Mouse (Mus musculus) stomach, postnatal 0 days (tissue): Measurements from ENCODE around the gene Lep. TPM values are rescaled to one million over a fixed set of nuclear protein-coding genes. Genes with fewer than 3 reads are reported as not detected.

Experiments
- ATAC-seq: fragments of 200-750 bp; cut with Nextera tagmentation; 2 replicates; pipeline ENCODE4 v1.8.0; 2017; ENCODE audit not compliant: low FRiP score, low TSS enrichment
- DNase-seq: peaks from one replicate; pipeline ENCODE4 v3.0.0-alpha.2; 2016; ENCODE audit warnings: low spot score
- H3K27ac ChIP-seq: fragments of 300-500 bp; sonication (generic); replicated peaks from 2 replicates; pipeline ENCODE4 v1.5.1; 2014; ENCODE audit warnings: mild to moderate bottlenecking, control low read depth
- H3K27me3 ChIP-seq: fragments of 300-500 bp; sonication (generic); 2 replicates; pipeline ENCODE4 v1.6.1; 2014; ENCODE audit warnings: low read length; ENCODE audit not compliant: control insufficient read depth, insufficient read depth
- H3K36me3 ChIP-seq: fragments of 300-500 bp; sonication (generic); 2 replicates; pipeline ENCODE4 v1.6.1; 2014; ENCODE audit warnings: low read length, mixed read lengths; ENCODE audit not compliant: control insufficient read depth, insufficient read depth
- H3K4me1 ChIP-seq: fragments of 300-500 bp; sonication (generic); replicated peaks from 2 replicates; pipeline ENCODE4 v1.6.1; 2014; ENCODE audit warnings: antibody characterized with exemption; ENCODE audit not compliant: control insufficient read depth, insufficient read depth
- H3K4me2 ChIP-seq: fragments of 300-500 bp; sonication (generic); replicated peaks from 2 replicates; pipeline ENCODE4 v1.6.1; 2014; ENCODE audit warnings: low read depth, mild to moderate bottlenecking, control low read depth, moderate library complexity
- H3K4me3 ChIP-seq: fragments of 300-500 bp; sonication (generic); 2 replicates; pipeline ENCODE4 v1.5.1; 2014; ENCODE audit warnings: low read depth, low read length, control low read depth
- H3K9ac ChIP-seq: fragments of 300-500 bp; sonication (generic); 2 replicates; pipeline ENCODE4 v1.6.1; 2014; ENCODE audit warnings: mild to moderate bottlenecking, low read length, control low read depth, mixed read lengths
- H3K9me3 ChIP-seq: fragments of 300-500 bp; sonication (generic); 2 replicates; pipeline ENCODE4 v1.6.1; 2016; ENCODE audit warnings: low read length; ENCODE audit not compliant: control insufficient read depth
- CTCF ChIP-seq: IDR thresholded peaks from 2 replicates; pipeline ENCODE4 v1.5.1; 2016; ENCODE audit warnings: antibody characterized with exemption, low read depth, mild to moderate bottlenecking, moderate library complexity
- EP300 ChIP-seq: optimal IDR thresholded peaks from 2 replicates; pipeline ENCODE3; 2016; ENCODE audit warnings: antibody characterized with exemption
- WGBS: fragments of 180-500 bp; shearing (Covaris S2); extraction: QIAGEN DNeasy Blood & Tissue Kit; methylation state at CpG from one replicate; pipeline ENCODE4 v1.1.7; 2014; 5-methylcytosine and 5-hydroxymethylcytosine counted together
- polyA plus RNA-seq: library from polyadenylated mRNA; unstranded; fragments of >200 nt; fragmentation: Nextera tagmentation; extraction: Ambion mirVana; gene quantifications from 2 replicates; pipeline ENCODE4 v1.2.1, GENCODE M21; 2015

The Lep gene
- polyA plus RNA-seq, 1 experiment from 2014 or later, result not detected

DNA sequence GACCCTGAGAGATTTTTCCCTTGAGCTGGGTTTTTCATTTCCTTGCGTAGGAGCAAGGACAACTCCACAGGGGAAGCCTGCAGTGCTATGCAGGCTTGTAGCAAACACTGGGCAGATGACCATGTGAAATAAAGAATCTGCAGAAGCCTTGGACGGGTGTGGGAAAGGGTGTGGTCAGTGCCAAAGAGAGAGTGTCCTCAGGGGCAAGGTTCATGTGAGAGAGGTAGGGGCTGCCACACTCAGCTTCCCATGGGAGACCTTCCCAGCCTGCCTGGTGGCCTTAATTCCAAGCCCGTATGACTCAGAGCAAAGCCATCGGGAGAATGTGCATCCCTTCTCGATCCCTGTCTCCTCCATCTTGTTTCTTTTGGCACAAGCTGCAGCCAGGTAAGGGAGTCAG is 39.1 kb upstream of the Lep start:
- Histone ChIP-seq H3K36me3 (no peaks in the 10 kb centered on the region), H3K4me1 (no peaks in the 10 kb centered on the region), H3K27ac (no peak overlapping the region), H3K9ac (no peak overlapping the region), H3K4me2 (no peak overlapping the region), H3K9me3 (no peaks in the 10 kb centered on the region), H3K27me3 (no peaks in the 10 kb centered on the region), H3K4me3 (no peak overlapping the region)
- ATAC-seq, result no peak
- TF ChIP-seq EP300 (no peak), CTCF (no peak)
- DNase-seq, result no peak
- 74% methylated on average over 5 of the region's 5 CpGs for WGBS

DNA sequence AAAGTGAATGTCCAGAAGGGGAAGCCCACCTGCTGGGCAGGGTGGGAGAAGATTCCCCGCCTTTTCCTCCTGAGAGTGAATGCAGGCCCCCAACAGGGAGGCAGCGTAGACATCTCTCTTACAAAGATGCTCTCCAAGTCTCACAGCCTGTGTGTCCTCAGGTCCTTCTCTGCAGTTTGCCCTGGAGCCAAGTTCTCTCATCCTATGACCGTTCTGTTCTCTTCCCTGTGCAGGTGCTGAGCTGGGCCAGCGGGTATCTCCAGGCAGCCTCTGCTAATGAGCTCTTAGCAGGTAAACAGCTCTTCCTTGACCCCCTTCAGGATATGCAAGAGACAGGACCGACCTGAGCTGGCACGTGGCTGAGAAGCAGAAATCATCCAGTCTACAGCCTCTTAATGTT is 38.5 kb upstream of the Lep start:
- 45% methylated on average over 6 of the region's 6 CpGs for WGBS

GRCm38 (mm10) chr6:29022115-29022514 is 37.9 kb upstream of the Lep start:
- H3K4me3 ChIP-seq, result no peak overlapping the region
- H3K4me2 ChIP-seq, result no peak overlapping the region
- TF ChIP-seq EP300, result no peak
- TF ChIP-seq CTCF, result no peak
- H3K27ac ChIP-seq, result no peak overlapping the region
- no peaks in the 10 kb centered on the region for H3K4me1 ChIP-seq
- no peaks in the 10 kb centered on the region for H3K27me3 ChIP-seq
- ATAC-seq (no peak), DNase-seq (no peak)
- H3K36me3 ChIP-seq, result no peaks in the 10 kb centered on the region
- H3K9me3 ChIP-seq, result no peaks in the 10 kb centered on the region
- H3K9ac ChIP-seq, result no peak overlapping the region
- 55% methylated on average over 5 of the region's 5 CpGs for WGBS

More for the DNA sequence above, 38.5 kb upstream of the Lep start:
- H3K27me3 ChIP-seq, result no peaks in the 10 kb centered on the region
- no peaks in the 10 kb centered on the region for H3K9me3 ChIP-seq
- H3K4me3 ChIP-seq, result no peak overlapping the region
- H3K27ac ChIP-seq, result no peak overlapping the region
- no peaks in the 10 kb centered on the region for H3K4me1 ChIP-seq
- TF ChIP-seq EP300, result no peak
- no peak for TF ChIP-seq CTCF
- H3K4me2 ChIP-seq, result no peak overlapping the region
- no peaks in the 10 kb centered on the region for H3K36me3 ChIP-seq
- no peak overlapping the region for H3K9ac ChIP-seq
- ATAC-seq (no peak), DNase-seq (no peak)

GRCm38 (mm10) chr6:29023206-29023967 is 36.6 kb upstream of the Lep start:
- Histone ChIP-seq H3K4me3 (no peak overlapping the region), H3K9ac (no peak overlapping the region), H3K36me3 (no peaks in the 10 kb centered on the region), H3K4me2 (no peak overlapping the region), H3K27ac (no peak overlapping the region), H3K4me1 (no peaks in the 10 kb centered on the region), H3K27me3 (no peaks in the 10 kb centered on the region), H3K9me3 (no peaks in the 10 kb centered on the region)
- TF ChIP-seq CTCF, result peak; percentile 82
- no peak for TF ChIP-seq EP300
- ATAC-seq, result 0 out of 2 replicates have a peak, but pooled peaks have one; percentile 21
- 31% methylated on average over 18 of the region's 18 CpGs for WGBS
- DNase-seq, result peak; percentile 64

DNA sequence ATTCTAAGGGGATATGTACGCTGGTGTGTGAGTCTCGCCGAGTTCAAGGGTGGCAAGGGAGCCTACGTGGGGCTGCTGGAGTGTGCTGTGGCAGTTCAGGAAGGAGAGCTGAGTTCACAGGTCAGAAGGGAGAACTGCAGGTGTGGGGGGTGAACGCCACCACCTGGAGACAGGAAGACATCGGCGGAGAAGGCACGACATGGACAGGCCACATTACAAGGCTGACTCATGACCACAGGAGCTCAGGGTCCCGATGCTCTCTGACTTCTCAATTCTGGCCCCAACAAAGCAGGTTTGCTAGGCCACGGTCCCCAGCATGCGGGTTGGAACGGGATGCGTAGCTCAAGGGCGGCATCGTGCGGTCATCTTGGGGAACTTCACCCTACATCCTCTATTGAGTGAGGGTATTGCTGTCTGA is 36.0 kb upstream of the Lep start:
- no peak overlapping the region for H3K9ac ChIP-seq

DNA sequence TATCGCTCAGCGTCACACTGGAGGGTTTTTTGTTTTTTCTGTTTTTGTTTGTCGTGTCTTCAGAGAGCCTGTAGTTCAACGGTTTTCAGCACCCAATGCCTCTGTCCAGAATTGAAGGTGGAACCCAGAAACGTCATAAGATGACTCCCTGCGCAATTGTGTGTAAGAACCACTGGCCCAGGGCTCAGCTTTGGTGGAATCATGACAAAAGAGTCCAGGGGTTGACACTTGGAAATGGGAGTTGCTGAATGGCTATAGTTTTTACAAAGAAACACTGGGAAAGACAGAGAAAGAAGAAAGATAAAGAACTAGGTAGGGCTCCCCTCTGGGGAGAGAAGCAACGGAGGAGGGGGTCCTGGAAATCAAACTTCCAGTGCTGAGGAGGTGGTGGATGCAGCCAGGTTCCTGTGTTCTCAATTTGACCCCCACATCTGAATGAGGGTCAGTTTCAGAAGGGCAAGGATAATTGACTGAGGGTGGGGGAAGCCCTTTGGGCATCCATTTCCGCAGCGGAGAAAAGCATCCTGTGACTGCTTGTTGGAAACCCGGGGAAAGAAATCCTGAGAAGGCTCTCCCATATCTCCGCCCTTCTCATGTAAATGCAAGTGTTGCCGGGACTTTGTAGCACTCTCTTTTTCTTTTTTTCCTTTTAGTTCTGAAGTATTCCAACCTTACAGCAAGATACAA is 34.1 kb upstream of the Lep start:
- WGBS, result 39% methylated on average over 12 of the region's 12 CpGs
- Histone ChIP-seq H3K27ac (no peak overlapping the region), H3K4me1 (no peaks in the 10 kb centered on the region), H3K9me3 (0 out of 2 replicates have a peak, but pooled peaks cover 2% of the 10 kb centered on the region), H3K36me3 (no peaks in the 10 kb centered on the region), H3K4me3 (no peak overlapping the region), H3K9ac (no peak overlapping the region), H3K4me2 (no peak overlapping the region), H3K27me3 (no peaks in the 10 kb centered on the region)
- DNase-seq, result no peak
- TF ChIP-seq EP300, result no peak
- TF ChIP-seq CTCF, result no peak
- no peak for ATAC-seq

More for the DNA sequence above, 36.0 kb upstream of the Lep start:
- TF ChIP-seq EP300 (no peak), CTCF (peak; percentile 98)
- H3K27me3 ChIP-seq, result no peaks in the 10 kb centered on the region
- ATAC-seq, result peak; percentile 54
- H3K36me3 ChIP-seq, result no peaks in the 10 kb centered on the region
- WGBS, result 6% methylated on average over 16 of the region's 16 CpGs
- no peaks in the 10 kb centered on the region for H3K4me1 ChIP-seq
- peak; percentile 72 for DNase-seq
- no peak overlapping the region for H3K4me3 ChIP-seq
- H3K9me3 ChIP-seq, result no peaks in the 10 kb centered on the region
- H3K4me2 ChIP-seq, result peak overlapping the region; percentile 28; the same call in 1 of the 2 replicates
- no peak overlapping the region for H3K27ac ChIP-seq
